Mouse (Mus musculus): ENCODE data around the gene Armh1.

DNA sequence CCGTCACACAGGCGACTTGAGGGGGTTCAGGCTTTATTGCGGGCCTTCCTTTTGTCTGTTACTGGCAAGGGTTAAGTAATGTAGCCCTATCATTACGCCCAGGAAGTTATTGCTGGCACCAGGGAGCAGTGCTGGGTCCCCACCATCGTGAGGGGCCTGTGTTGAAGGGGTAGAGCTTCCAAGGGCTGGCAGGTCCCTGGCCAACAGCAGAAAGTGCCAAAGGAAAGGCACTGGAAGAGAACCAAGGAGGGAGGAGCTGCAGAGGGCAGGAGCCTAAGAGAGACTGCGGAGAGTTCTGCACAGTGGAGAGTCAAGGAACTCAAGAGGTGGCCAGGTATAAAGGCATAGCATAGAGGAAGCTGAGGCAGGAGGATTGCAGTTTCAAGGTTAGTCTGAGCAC, 2.7 kb upstream of the Armh1 start:
- TF ChIP-seq CTCF (IDR thresholded peaks at IDR 0.05; ENCODE audit: control insufficient read depth, insufficient read depth, insufficient read length) = no peak
- TF ChIP-seq MAX (IDR thresholded peaks at IDR 0.05) = no peak
- no peak for TF ChIP-seq USF1 (IDR thresholded peaks at IDR 0.05; ENCODE audit: low read depth)
- TF ChIP-seq FOSL1 (IDR thresholded peaks at IDR 0.05; ENCODE audit: insufficient read depth, low read length, poor library complexity, severe bottlenecking) = no peak
